31 mouse cellular contexts compared by ENCODE assay signal in the genomic region with DNA sequence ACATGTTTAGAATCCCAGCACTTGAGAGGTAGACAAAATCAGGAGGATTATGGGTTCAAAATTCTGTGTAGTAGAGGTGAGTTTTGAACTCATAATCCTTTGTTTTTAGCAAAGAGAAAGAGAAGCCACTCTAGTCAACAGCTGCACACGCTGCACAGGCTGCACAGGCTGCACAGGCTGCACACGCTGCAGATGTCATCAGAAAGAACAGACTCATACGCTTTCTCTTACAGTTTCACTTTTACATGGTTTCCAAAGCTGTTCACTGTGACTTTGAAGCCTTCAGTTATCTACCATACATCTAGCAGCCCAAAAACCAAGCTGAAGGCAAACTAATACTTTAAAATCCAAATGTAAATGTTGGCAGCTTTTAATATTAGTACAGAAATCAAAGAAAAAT. TPM values are rescaled to one million over a fixed set of nuclear protein-coding genes. Genes with fewer than 3 reads are reported as not detected.
DNase-seq lines count a peak whose midpoint lies in the region; ATAC-seq and TF ChIP-seq lines count a peak whose summit lies in the region.
"Had no signal": no experiment of that assay in that cellular context is flagged by ENCODE, and none has a peak within 500 bp of the region (broad histone marks: within the 10 kb centered on the region; RNA-seq: fewer than 3 reads in every experiment).

No protein-coding gene starts in this region.

- H3K9ac ChIP-seq in heart, embryonic 12.5 days: no peak overlapping the region
- H3K9ac ChIP-seq: hindbrain, embryonic 15.5 days; limb, embryonic 13.5 days; lung, embryonic 15.5 days; midbrain, embryonic 15.5 days; neural tube, embryonic 13.5 days; stomach, embryonic 15.5 days had no signal

- H3K36me3 ChIP-seq in thymus, adult 2 months (ENCODE audit: control insufficient read depth, insufficient read depth, low read length): peaks cover 19% of the 10 kb centered on the region
- peaks cover 2% of the 10 kb centered on the region; the same call in 1 of the 2 replicates for H3K36me3 ChIP-seq in kidney, adult 2 months (ENCODE audit: control insufficient read depth, insufficient read depth, low read length)
- peaks cover 20% of the 10 kb centered on the region for H3K36me3 ChIP-seq in heart, embryonic 12.5 days

- 0% methylated on average over 3 of the region's 3 CpGs for WGBS in thymus, adult 2 months
- WGBS in kidney, adult 2 months: 76% methylated on average over 3 of the region's 3 CpGs
- 93% methylated on average over 3 of the region's 3 CpGs for WGBS in heart, embryonic 12.5 days

- no peak for DNase-seq in thymus, adult 2 months
- DNase-seq in thymus, adult 18-20 months: no peak
- DNase-seq in thymus, postnatal 4 days: peak; percentile 23
- DNase-seq in kidney, postnatal 10 days: no peak
- no peak for DNase-seq in kidney, adult 2 months
- DNase-seq: adrenal gland, adult 2 months; adrenal gland, postnatal 36 days; B cell, adult 2 months; cerebellum, adult 18-20 months; cerebellum, postnatal 10 days; gastrocnemius, postnatal 10 days; heart, postnatal 4 days; kidney, postnatal 25 days; right cerebral cortex, postnatal 14 days had no signal

- TF ChIP-seq CTCF in thymus, adult 2 months (IDR thresholded peaks at IDR 0.05; ENCODE audit: borderline replicate concordance, control insufficient read depth, extremely low read depth, insufficient read depth, low read length, poor library complexity): no peak
- TF ChIP-seq CTCF in kidney, adult 2 months (conservative IDR thresholded peaks at IDR 0.05; ENCODE audit: insufficient read depth, insufficient read length, low read depth, low read length): no peak

- no peak overlapping the region for H3K4me2 ChIP-seq in heart, embryonic 12.5 days
- H3K4me2 ChIP-seq: hindbrain, embryonic 15.5 days; limb, embryonic 13.5 days; liver, embryonic 11.5 days; lung, embryonic 15.5 days; midbrain, embryonic 15.5 days; neural tube, embryonic 13.5 days; stomach, embryonic 15.5 days had no signal

- ATAC-seq in CD4-positive, CD25-positive, alpha-beta regulatory T cell, adult 4 months: peak; percentile 94
- peak; percentile 93 for ATAC-seq in inflammation-experienced regulatory T-cells, adult 6 months
- ATAC-seq in heart, embryonic 12.5 days (ENCODE audit: insufficient number of reproducible peaks, low FRiP score): no peak
- ATAC-seq: forebrain, embryonic 16.5 days; intestine, embryonic 16.5 days; midbrain, embryonic 15.5 days had no signal

- no peaks in the 10 kb centered on the region for H3K9me3 ChIP-seq in heart, embryonic 12.5 days (replicated peaks)
- H3K9me3 ChIP-seq: heart, embryonic 10.5 days; hindbrain, embryonic 15.5 days; limb, embryonic 13.5 days; lung, embryonic 15.5 days; midbrain, embryonic 10.5 days; midbrain, embryonic 15.5 days; neural tube, embryonic 13.5 days; stomach, embryonic 15.5 days had no signal

- H3K27me3 ChIP-seq in thymus, adult 2 months (ENCODE audit: control insufficient read depth, insufficient read depth, low read length): no peaks in the 10 kb centered on the region
- H3K27me3 ChIP-seq in kidney, adult 2 months (replicated peaks; ENCODE audit: control insufficient read depth, insufficient read depth, low read length): no peaks in the 10 kb centered on the region
- no peaks in the 10 kb centered on the region for H3K27me3 ChIP-seq in heart, embryonic 12.5 days (replicated peaks)
- H3K27me3 ChIP-seq: hindbrain, embryonic 15.5 days; limb, embryonic 13.5 days; lung, embryonic 15.5 days; midbrain, embryonic 15.5 days; neural tube, embryonic 13.5 days; stomach, embryonic 15.5 days had no signal

- H3K4me3 ChIP-seq in thymus, adult 2 months (ENCODE audit: control insufficient read depth, insufficient read depth, low read length): no peak overlapping the region
- H3K4me3 ChIP-seq in kidney, adult 2 months (ENCODE audit: insufficient read depth, low read depth, low read length): no peak overlapping the region
- H3K4me3 ChIP-seq in heart, embryonic 12.5 days: no peak overlapping the region
- H3K4me3 ChIP-seq: erythroblast, embryonic 14.5 days; heart, embryonic 10.5 days; hindbrain, embryonic 15.5 days; layer of hippocampus, adult 2 months; limb, embryonic 13.5 days; lung, embryonic 15.5 days; midbrain, embryonic 10.5 days; midbrain, embryonic 15.5 days; myocyte; neural tube, embryonic 13.5 days; stomach, embryonic 15.5 days had no signal

- H3K4me1 ChIP-seq in thymus, adult 2 months (replicated peaks; ENCODE audit: control insufficient read depth, insufficient read depth, low read length): peaks cover 16% of the 10 kb centered on the region
- peaks cover 14% of the 10 kb centered on the region for H3K4me1 ChIP-seq in kidney, adult 2 months (ENCODE audit: control insufficient read depth, insufficient read depth, low read length)
- peaks cover 18% of the 10 kb centered on the region for H3K4me1 ChIP-seq in heart, embryonic 12.5 days (replicated peaks)

- TF ChIP-seq POLR2A in thymus, adult 2 months (IDR thresholded peaks at IDR 0.05; ENCODE audit: control insufficient read depth, extremely low read depth, insufficient read depth, low read length, poor library complexity): no peak
- no peak for TF ChIP-seq POLR2A in kidney, adult 2 months (IDR thresholded peaks at IDR 0.05; ENCODE audit: low read depth, low read length)

- H3K27ac ChIP-seq in thymus, adult 2 months (ENCODE audit: control insufficient read depth, insufficient read depth, low read length): peak overlapping the region; percentile 31
- no peak overlapping the region for H3K27ac ChIP-seq in kidney, adult 2 months (ENCODE audit: insufficient read depth, low read depth, low read length)
- no peak overlapping the region for H3K27ac ChIP-seq in heart, embryonic 12.5 days (ENCODE audit: poor library complexity, severe bottlenecking)
- H3K27ac ChIP-seq: heart, embryonic 10.5 days; hindbrain, embryonic 15.5 days; limb, embryonic 13.5 days; lung, embryonic 15.5 days; midbrain, embryonic 10.5 days; midbrain, embryonic 15.5 days; neural tube, embryonic 13.5 days; stomach, embryonic 15.5 days had no signal

RNA-seq across cellular contexts. Expression of a gene that starts 5.7 kb away (rescaled TPM):
- polyA plus RNA-seq in thymus, adult 2 months (2012; rRNA removed): 16.8 and 20.0 TPM in 2 replicates
- 10 to 100 TPM; 24.2 to 24.5 TPM for polyA plus RNA-seq in CD4-positive, CD25-positive, alpha-beta regulatory T cell, adult 4 months (2017; shearing (Covaris generic))
- 10 to 100 TPM; 23.0 to 26.0 (median 24.1) TPM for polyA plus RNA-seq in inflammation-experienced regulatory T-cells, adult 6 months (2017; shearing (Covaris generic))
- polyA plus RNA-seq in kidney, adult 2 months (2012; rRNA removed): 12.6 and 14.6 TPM in 2 replicates
- polyA plus RNA-seq in heart, embryonic 12.5 days (2016; fragmentation: Nextera tagmentation; extraction: Ambion mirVana): 16.7 and 16.8 TPM in 2 replicates

RNA-seq across cellular contexts. Expression of a gene that starts 53.1 kb away (rescaled TPM):
- polyA plus RNA-seq in thymus, adult 2 months (2012; rRNA removed): 0.57 and 0.66 TPM in 2 replicates
- polyA plus RNA-seq in CD4-positive, CD25-positive, alpha-beta regulatory T cell, adult 4 months (2017; shearing (Covaris generic)): not detected
- polyA plus RNA-seq in inflammation-experienced regulatory T-cells, adult 6 months (2017; shearing (Covaris generic)): under 1 TPM in 1 of 3 experiments, not detected in 2; 0.19 TPM
- polyA plus RNA-seq in kidney, adult 2 months (2012; rRNA removed): 0.20 and 0.22 TPM in 2 replicates
- polyA plus RNA-seq in heart, embryonic 12.5 days (2016; fragmentation: Nextera tagmentation; extraction: Ambion mirVana): 1.2 and 1.6 TPM in 2 replicates
